Mouse (Mus musculus) liver, embryonic 14.5 days (tissue): ENCODE results near the gene Ccnd1. TPM values are rescaled to one million over a fixed set of nuclear protein-coding genes. Genes with fewer than 3 reads are reported as not detected.

Source experiments
- ATAC-seq: fragments of 200-750 bp; cut with Nextera tagmentation; 2 replicates; pipeline ENCODE4 v1.8.0; 2017; ENCODE audit warnings: moderate number of reproducible peaks, mild to moderate bottlenecking, moderate library complexity; ENCODE audit not compliant: insufficient read depth
- DNase-seq, 3 experiments: peaks; one replicate each; pipeline ENCODE4 v3.0.0-alpha.2; 2012 to 2013; ENCODE audit warnings: low read depth in 3 of 3, low spot score in 3 of 3
- H3K27ac ChIP-seq: fragments of 300-500 bp; sonication (generic); 2 replicates; pipeline ENCODE4 v1.5.1; 2014; ENCODE audit warnings: moderate library complexity, mild to moderate bottlenecking, control low read depth, inconsistent platforms
- H3K27me3 ChIP-seq: fragments of 300-500 bp; sonication (generic); 2 replicates; pipeline ENCODE4 v1.6.1; 2014; ENCODE audit warnings: mild to moderate bottlenecking, low read length, moderate library complexity; ENCODE audit not compliant: control insufficient read depth, insufficient read depth
- H3K36me3 ChIP-seq: fragments of 300-500 bp; sonication (generic); replicated peaks from 2 replicates; pipeline ENCODE4 v1.6.1; 2014; ENCODE audit warnings: low read depth; ENCODE audit not compliant: control insufficient read depth, insufficient read depth
- H3K4me1 ChIP-seq, 2 experiments: fragments of 200-500 bp in 1 of 2; fragments of 300-500 bp in 1 of 2; sonication (generic) in 1 of 2; replicated peaks; 2 replicates each; pipeline ENCODE4 v1.6.1; 2012 to 2014; ENCODE audit warnings: antibody characterized with exemption in 1 of 2, inconsistent platforms in 1 of 2, low read length in 1 of 2; ENCODE audit not compliant: control insufficient read depth in 2 of 2, insufficient read depth in 2 of 2
- H3K4me2 ChIP-seq: fragments of 300-500 bp; sonication (generic); 2 replicates; pipeline ENCODE4 v1.6.1; 2014; ENCODE audit warnings: low read depth, mild to moderate bottlenecking, control low read depth, moderate library complexity
- H3K4me3 ChIP-seq, 2 experiments: fragments of 200-500 bp in 1 of 2; fragments of 300-500 bp in 1 of 2; sonication (generic) in 1 of 2; 2 replicates each; pipeline ENCODE4 v1.5.1; 2012 to 2014; ENCODE audit warnings: low read depth in 2 of 2, low read length in 2 of 2, mild to moderate bottlenecking in 2 of 2, control low read depth in 1 of 2, inconsistent platforms in 1 of 2, moderate library complexity in 1 of 2; ENCODE audit not compliant: insufficient read depth in 1 of 2
- H3K9ac ChIP-seq: fragments of 300-500 bp; sonication (generic); replicated peaks from 2 replicates; pipeline ENCODE4 v1.6.1; 2014; ENCODE audit warnings: mild to moderate bottlenecking, control low read depth, moderate library complexity
- H3K9me3 ChIP-seq: fragments of 300-500 bp; sonication (generic); 2 replicates; pipeline ENCODE4 v1.6.1; 2016; ENCODE audit warnings: low read length, mixed read lengths; ENCODE audit not compliant: control insufficient read depth
- CTCF ChIP-seq: IDR thresholded peaks from 2 replicates; pipeline ENCODE4 v1.5.1; 2016; ENCODE audit warnings: antibody characterized with exemption, low read depth, control low read depth
- EP300 ChIP-seq: IDR thresholded peaks from 2 replicates; pipeline ENCODE4 v1.6.1; 2016; ENCODE audit warnings: antibody characterized with exemption, low read depth
- WGBS: fragments of 180-500 bp; shearing (Covaris S2); extraction: QIAGEN DNeasy Blood & Tissue Kit; methylation state at CpG from one replicate; pipeline ENCODE4 v1.1.7; 2014; ENCODE audit not compliant: insufficient replicate concordance; 5-methylcytosine and 5-hydroxymethylcytosine counted together
- polyA plus RNA-seq, 2 experiments: library from polyadenylated mRNA; depleted of rRNA in 1 of 2; stranded (reverse) in 1 of 2; unstranded in 1 of 2; fragments of >200 nt; fragmentation: Nextera tagmentation in 1 of 2; extraction: Ambion mirVana in 1 of 2; gene quantifications; 2 replicates each; pipeline versions ENCODE4 v1.2.1 to v1.2.3; 2012 to 2014

Ccnd1 gene
- polyA plus RNA-seq, 2 experiments, result 16.7 to 25.4 TPM

- Histone ChIP-seq H3K4me3 (no peak overlapping the region), H3K27ac (no peak overlapping the region), H3K9me3 (no peaks in the 10 kb centered on the region), H3K9ac (no peak overlapping the region), H3K36me3 (no peaks in the 10 kb centered on the region), H3K4me2 (no peak overlapping the region), H3K4me1 (0 out of 4 replicates have a peak, but pooled peaks cover 0 to 1% of the 10 kb centered on the region in 2 experiments), H3K27me3 (no peaks in the 10 kb centered on the region)
- DNase-seq (no peak), ATAC-seq (no peak)
- no peak for TF ChIP-seq CTCF
- TF ChIP-seq EP300, result no peak
- WGBS, result 66% methylated on average over 5 of the region's 5 CpGs
These were observed 9.8 kb downstream of the Ccnd1 start for GRCm38 (mm10) chr7:144929931-144930330.

GRCm38 (mm10) chr7:144929506-144929905 lies 10.2 kb downstream of the Ccnd1 start:
- no peak overlapping the region for H3K4me3 ChIP-seq
- H3K27ac ChIP-seq, result no peak overlapping the region
- DNase-seq (no peak), ATAC-seq (no peak)
- no peaks in the 10 kb centered on the region for H3K9me3 ChIP-seq
- no peaks in the 10 kb centered on the region for H3K36me3 ChIP-seq
- H3K4me1 ChIP-seq, result 0 out of 4 replicates have a peak, but pooled peaks cover 0 to 1% of the 10 kb centered on the region in 2 experiments
- H3K27me3 ChIP-seq, result no peaks in the 10 kb centered on the region
- 75% methylated on average over 8 of the region's 8 CpGs for WGBS
- no peak for TF ChIP-seq CTCF
- TF ChIP-seq EP300, result no peak
- no peak overlapping the region for H3K4me2 ChIP-seq
- H3K9ac ChIP-seq, result no peak overlapping the region

DNA sequence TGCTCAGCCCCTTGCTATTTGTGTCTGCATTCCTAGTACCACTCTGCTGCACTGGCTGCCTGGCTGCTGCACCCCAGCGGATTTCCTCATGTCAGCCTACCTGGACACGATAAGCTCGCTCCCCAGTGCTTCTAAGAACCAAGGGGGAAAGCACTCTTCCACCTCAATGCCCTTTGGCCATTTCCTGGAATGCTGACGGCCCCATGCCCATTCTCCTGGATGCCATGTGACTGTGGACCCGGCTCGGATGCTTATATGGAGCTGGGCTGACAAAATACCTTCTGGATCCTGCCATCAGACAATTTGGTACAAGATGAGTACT lies 10.9 kb downstream of the Ccnd1 start:
- TF ChIP-seq EP300 (no peak), CTCF (no peak)
- Histone ChIP-seq H3K27me3 (no peaks in the 10 kb centered on the region), H3K27ac (no peak overlapping the region), H3K4me3 (no peak overlapping the region), H3K9ac (no peak overlapping the region), H3K4me2 (no peak overlapping the region), H3K36me3 (no peaks in the 10 kb centered on the region), H3K9me3 (no peaks in the 10 kb centered on the region), H3K4me1 (0 out of 4 replicates have a peak, but pooled peaks cover 0 to 1% of the 10 kb centered on the region in 2 experiments)
- 77% methylated on average over 6 of the region's 6 CpGs for WGBS
- ATAC-seq, result no peak
- DNase-seq, result no peak

DNA sequence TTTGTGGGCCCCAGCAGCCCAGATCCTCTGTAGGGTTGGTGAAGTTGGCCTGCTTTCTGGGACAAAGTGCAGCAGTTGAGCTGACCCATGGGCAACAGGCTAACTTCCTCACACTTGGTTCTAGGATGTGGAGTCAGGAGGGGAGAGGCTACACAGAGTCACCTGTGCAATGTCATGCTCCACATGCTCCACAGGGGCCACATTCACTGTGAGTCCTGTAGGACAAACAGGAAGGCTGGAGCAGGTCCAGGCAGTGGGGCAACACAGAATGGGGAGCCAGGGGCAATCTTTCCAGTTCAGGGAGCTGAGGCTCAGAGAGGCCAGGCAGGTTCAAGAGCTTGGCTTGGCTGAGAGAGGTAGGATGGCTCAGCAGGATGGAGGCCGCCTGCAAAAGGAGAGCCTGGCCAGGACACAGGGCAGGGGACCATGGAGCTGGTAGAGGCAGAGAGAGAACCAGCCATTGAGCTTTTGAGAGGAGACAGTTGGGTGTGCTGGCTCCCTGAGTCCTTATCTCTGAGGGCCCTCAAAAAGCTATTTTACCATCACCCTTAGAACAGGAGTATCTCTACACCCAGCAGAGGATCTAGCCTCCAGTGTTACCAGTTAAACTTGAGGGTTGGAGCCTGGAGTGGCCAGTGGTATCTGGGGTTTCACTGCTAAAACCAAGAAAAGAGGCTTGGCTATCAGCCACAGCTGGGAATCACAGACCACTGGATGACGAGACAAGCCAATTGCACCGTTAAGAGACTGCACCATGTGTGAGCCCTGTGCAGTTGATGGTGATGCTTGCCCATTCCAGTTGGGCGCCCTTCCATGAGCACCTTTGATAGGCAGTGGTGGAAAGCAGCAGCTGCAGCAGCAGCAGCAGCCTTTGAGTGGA lies 11.5 kb downstream of the Ccnd1 start:
- Histone ChIP-seq H3K27me3 (no peaks in the 10 kb centered on the region), H3K4me1 (0 out of 4 replicates have a peak, but pooled peaks cover 0 to 1% of the 10 kb centered on the region in 2 experiments), H3K9ac (no peak overlapping the region), H3K36me3 (no peaks in the 10 kb centered on the region), H3K9me3 (no peaks in the 10 kb centered on the region), H3K27ac (no peak overlapping the region), H3K4me2 (no peak overlapping the region), H3K4me3 (no peak overlapping the region)
- WGBS, result 59% methylated on average over 4 of the region's 4 CpGs
- no peak for ATAC-seq
- TF ChIP-seq CTCF, result no peak
- TF ChIP-seq EP300, result no peak
- DNase-seq, result no peak

DNA sequence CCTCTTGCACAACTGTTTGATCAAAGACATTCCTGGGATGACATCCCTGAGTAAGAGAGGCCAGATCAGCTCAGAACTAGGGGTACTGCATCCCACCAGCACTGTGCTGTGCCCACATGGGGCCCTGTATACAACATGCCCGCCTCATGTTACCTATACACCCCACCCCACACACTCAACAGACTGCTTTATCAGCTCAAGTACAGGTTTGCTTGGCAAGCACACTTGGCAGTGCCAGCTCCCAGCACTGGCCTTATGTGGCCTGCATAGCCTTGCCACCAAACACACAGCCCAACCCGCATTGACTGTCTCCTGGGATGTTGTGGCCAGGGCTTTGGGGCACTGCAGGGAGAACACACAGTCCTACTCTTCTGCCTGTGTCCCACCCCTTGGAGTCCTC lies 12.1 kb downstream of the Ccnd1 start:
- TF ChIP-seq EP300 (no peak), CTCF (no peak)
- H3K36me3 ChIP-seq, result no peaks in the 10 kb centered on the region
- no peak overlapping the region for H3K4me2 ChIP-seq
- H3K9me3 ChIP-seq, result no peaks in the 10 kb centered on the region
- no peak overlapping the region for H3K9ac ChIP-seq
- no peak for ATAC-seq
- no peak for DNase-seq
- H3K27ac ChIP-seq, result no peak overlapping the region
- no peaks in the 10 kb centered on the region for H3K27me3 ChIP-seq
- WGBS, result 46% methylated on average over 2 of the region's 2 CpGs
- no peak overlapping the region for H3K4me3 ChIP-seq
- 0 out of 4 replicates have a peak, but pooled peaks cover 0 to 1% of the 10 kb centered on the region in 2 experiments for H3K4me1 ChIP-seq
